Mouse (Mus musculus) myocyte (in vitro differentiated cells): ENCODE data around the gene Olfr1082.
"Not testable (repeated sequence)": the region's sequence is repeated elsewhere in the genome, so short reads cannot be mapped to it uniquely, and the experiment has no call there.

ENCODE experiments used
- CEBPB ChIP-seq: IDR thresholded peaks from 2 replicates; pipeline ENCODE4 v1.6.1; 2011; ENCODE audit warnings: mild to moderate bottlenecking, moderate library complexity; ENCODE audit not compliant: poor library complexity, insufficient read depth, severe bottlenecking
- E2F4 ChIP-seq: IDR thresholded peaks from one replicate; pipeline ENCODE4 v1.6.1; 2011; ENCODE audit warnings: mild to moderate bottlenecking, control low read depth, moderate library complexity; ENCODE audit not compliant: insufficient read depth
- MAX ChIP-seq: IDR thresholded peaks from one replicate; pipeline ENCODE4 v1.6.1; 2011; ENCODE audit warnings: low read depth, mild to moderate bottlenecking, control low read depth
- MYOD1 ChIP-seq, 3 experiments: IDR thresholded peaks; one replicate each; pipeline ENCODE4 v1.6.1; 2011; ENCODE audit warnings: control low read depth in 2 of 3, low read depth in 2 of 3, mild to moderate bottlenecking in 2 of 3, moderate library complexity in 1 of 3; ENCODE audit not compliant: insufficient read length in 2 of 3, control insufficient read depth in 1 of 3
- MYOG ChIP-seq, 3 experiments: IDR thresholded peaks; one replicate each; pipeline ENCODE4 v1.6.1; 2011; ENCODE audit warnings: control low read depth in 2 of 3, low read depth in 2 of 3, mild to moderate bottlenecking in 2 of 3; ENCODE audit not compliant: insufficient read length in 2 of 3, control insufficient read depth in 1 of 3, insufficient read depth in 1 of 3
- POLR2A ChIP-seq: IDR thresholded peaks from one replicate; pipeline ENCODE4 v1.6.1; 2011; ENCODE audit warnings: low read depth, mild to moderate bottlenecking, control low read depth, moderate library complexity; ENCODE audit not compliant: insufficient read length
- POLR2AphosphoS2 ChIP-seq: IDR thresholded peaks from one replicate; pipeline ENCODE4 v1.6.1; 2011; ENCODE audit warnings: low read depth, control low read depth; ENCODE audit not compliant: insufficient read length
- REST ChIP-seq: IDR thresholded peaks from one replicate; pipeline ENCODE4 v1.6.1; 2011; ENCODE audit warnings: mild to moderate bottlenecking, control low read depth, moderate library complexity; ENCODE audit not compliant: insufficient read depth, insufficient read length
- SRF ChIP-seq: IDR thresholded peaks from one replicate; pipeline ENCODE4 v1.6.1; 2011; ENCODE audit warnings: low read depth; ENCODE audit not compliant: control insufficient read depth, insufficient read length
- TCF12 ChIP-seq: IDR thresholded peaks from one replicate; pipeline ENCODE4 v1.6.1; 2011; ENCODE audit warnings: mild to moderate bottlenecking, control low read depth; ENCODE audit not compliant: poor library complexity, insufficient read depth, severe bottlenecking
- TCF3 ChIP-seq: IDR thresholded peaks from one replicate; pipeline ENCODE4 v1.6.1; 2011; ENCODE audit warnings: low read depth, control low read depth; ENCODE audit not compliant: insufficient read length
- USF1 ChIP-seq: IDR thresholded peaks from one replicate; pipeline ENCODE4 v1.6.1; 2011; ENCODE audit warnings: low read depth, mild to moderate bottlenecking, control low read depth, moderate library complexity

DNA sequence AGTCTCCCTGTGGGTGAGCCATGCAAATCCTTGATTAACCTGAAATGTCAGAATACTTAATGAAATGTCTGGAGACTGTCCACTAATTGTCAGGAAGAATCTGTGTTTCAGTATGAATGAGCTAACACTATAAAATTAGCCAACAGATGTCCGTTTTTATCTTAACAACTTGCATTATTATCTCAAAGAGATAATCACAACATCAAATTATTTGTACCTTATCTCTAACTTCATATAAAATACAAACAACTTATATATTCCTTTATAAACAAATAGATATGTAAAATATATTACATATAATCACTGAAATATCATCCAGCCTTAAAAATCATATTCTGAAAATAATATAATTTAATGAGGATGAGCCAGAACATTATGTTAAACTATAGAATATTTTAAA, at the start of gene Olfr1082:
- not testable (repeated sequence) for TF ChIP-seq POLR2A; POLR2AphosphoS2; TCF12; USF1; MYOD1 (IDR thresholded peaks at IDR 0.05; ENCODE audit: control insufficient read depth in 1 of 3, insufficient read length in 2 of 3, low read depth in 2 of 3); REST; CEBPB; SRF; MAX; E2F4; MYOG (IDR thresholded peaks at IDR 0.05; ENCODE audit: control insufficient read depth in 1 of 3, insufficient read depth in 1 of 3, insufficient read length in 2 of 3, low read depth in 2 of 3); TCF3
